In genomic region chr2:181307144-181307804, GRCm38 (mm10) we compare ENCODE assay signal across 8 mouse cellular contexts. TPM values are rescaled to one million over a fixed set of nuclear protein-coding genes. Genes with fewer than 3 reads are reported as not detected.
A peak's percentile ranks its signal among the peaks of the same experiment; 100 is the strongest.
DNase-seq lines count a peak whose midpoint lies in the region; ATAC-seq and TF ChIP-seq lines count a peak whose summit lies in the region.

No protein-coding gene starts in this region.

- no peaks in the 10 kb centered on the region for H3K9me3 ChIP-seq in forebrain, embryonic 15.5 days
- no peaks in the 10 kb centered on the region for H3K9me3 ChIP-seq in liver, embryonic 13.5 days (replicated peaks)
- H3K9me3 ChIP-seq in neural tube, embryonic 12.5 days, result no peaks in the 10 kb centered on the region

- H3K27ac ChIP-seq in forebrain, embryonic 15.5 days (replicated peaks), result no peak overlapping the region
- no peak overlapping the region for H3K27ac ChIP-seq in kidney, adult 2 months (ENCODE audit: insufficient read depth, low read depth, low read length)
- no peak overlapping the region for H3K27ac ChIP-seq in liver, embryonic 13.5 days
- H3K27ac ChIP-seq in neural tube, embryonic 12.5 days, result no peak overlapping the region
- no peak overlapping the region for H3K27ac ChIP-seq in thymus, adult 2 months (ENCODE audit: control insufficient read depth, insufficient read depth, low read length)

- H3K4me2 ChIP-seq in forebrain, embryonic 15.5 days (replicated peaks), result 0 out of 2 replicates have a peak overlapping the region, but pooled peaks have one; percentile 10
- no peak overlapping the region for H3K4me2 ChIP-seq in liver, embryonic 13.5 days
- peak overlapping the region; percentile 28 for H3K4me2 ChIP-seq in neural tube, embryonic 12.5 days (replicated peaks)

- H3K4me3 ChIP-seq in forebrain, embryonic 15.5 days, result no peak overlapping the region
- no peak overlapping the region for H3K4me3 ChIP-seq in kidney, adult 2 months (ENCODE audit: insufficient read depth, low read depth, low read length)
- no peak overlapping the region for H3K4me3 ChIP-seq in liver, embryonic 13.5 days (replicated peaks)
- no peak overlapping the region for H3K4me3 ChIP-seq in neural tube, embryonic 12.5 days
- no peak overlapping the region for H3K4me3 ChIP-seq in thymus, adult 2 months (ENCODE audit: control insufficient read depth, insufficient read depth, low read length)

- peak; percentile 52 to 65 for DNase-seq in layer of hippocampus, adult 18-20 months (ENCODE audit: low spot score in 2 of 2)
- DNase-seq in layer of hippocampus, postnatal 36 days, result no peak
- DNase-seq in cerebellum, adult 8-10 months, result peak; percentile 46
- peak; percentile 66 for DNase-seq in kidney, adult 2 months
- peak; percentile 13 for DNase-seq in liver, embryonic 13.5 days
- DNase-seq in thymus, adult 2 months, result peak; percentile 67

- peaks cover 17% of the 10 kb centered on the region for H3K4me1 ChIP-seq in forebrain, embryonic 15.5 days
- no peaks in the 10 kb centered on the region; the same call in 1 of the 2 replicates for H3K4me1 ChIP-seq in kidney, adult 2 months (ENCODE audit: control insufficient read depth, insufficient read depth, low read length)
- H3K4me1 ChIP-seq in liver, embryonic 13.5 days (replicated peaks), result no peaks in the 10 kb centered on the region
- peaks cover 6% of the 10 kb centered on the region; the same call in 1 of the 2 replicates for H3K4me1 ChIP-seq in neural tube, embryonic 12.5 days
- no peaks in the 10 kb centered on the region for H3K4me1 ChIP-seq in thymus, adult 2 months (replicated peaks; ENCODE audit: control insufficient read depth, insufficient read depth, low read length)

- H3K9ac ChIP-seq in forebrain, embryonic 15.5 days (replicated peaks), result no peak overlapping the region
- no peak overlapping the region for H3K9ac ChIP-seq in liver, embryonic 13.5 days
- H3K9ac ChIP-seq in neural tube, embryonic 12.5 days, result no peak overlapping the region

- ATAC-seq in forebrain, embryonic 15.5 days (replicated peaks), result peak; percentile 77
- 0 out of 2 replicates have a peak, but pooled peaks have one; percentile 18 for ATAC-seq in liver, embryonic 13.5 days (ENCODE audit: low read depth)
- peak; percentile 44; the same call in 1 of the 2 replicates for ATAC-seq in neural tube, embryonic 12.5 days (ENCODE audit: low FRiP score, low read depth)

- TF ChIP-seq CTCF in kidney, adult 2 months (conservative IDR thresholded peaks at IDR 0.05; ENCODE audit: insufficient read depth, insufficient read length, low read depth, low read length), result peak; percentile 54
- peak; percentile 62; the same call in 1 of the 2 replicates for TF ChIP-seq CTCF in thymus, adult 2 months (IDR thresholded peaks at IDR 0.05; ENCODE audit: borderline replicate concordance, control insufficient read depth, extremely low read depth, insufficient read depth, low read length, poor library complexity)

- H3K27me3 ChIP-seq in forebrain, embryonic 15.5 days, result no peaks in the 10 kb centered on the region; the same call in 1 of the 2 replicates
- no peaks in the 10 kb centered on the region for H3K27me3 ChIP-seq in kidney, adult 2 months (replicated peaks; ENCODE audit: control insufficient read depth, insufficient read depth, low read length)
- peaks cover 67% of the 10 kb centered on the region for H3K27me3 ChIP-seq in liver, embryonic 13.5 days
- peaks cover 28% of the 10 kb centered on the region for H3K27me3 ChIP-seq in neural tube, embryonic 12.5 days (replicated peaks)
- H3K27me3 ChIP-seq in thymus, adult 2 months (ENCODE audit: control insufficient read depth, insufficient read depth, low read length), result peaks cover under 1% of the 10 kb centered on the region; the same call in 1 of the 2 replicates

- TF ChIP-seq POLR2A in kidney, adult 2 months (IDR thresholded peaks at IDR 0.05; ENCODE audit: low read depth, low read length), result no peak
- TF ChIP-seq POLR2A in thymus, adult 2 months (IDR thresholded peaks at IDR 0.05; ENCODE audit: control insufficient read depth, extremely low read depth, insufficient read depth, low read length, poor library complexity), result no peak

- peaks cover 43% of the 10 kb centered on the region for H3K36me3 ChIP-seq in forebrain, embryonic 15.5 days
- no peaks in the 10 kb centered on the region for H3K36me3 ChIP-seq in kidney, adult 2 months (ENCODE audit: control insufficient read depth, insufficient read depth, low read length)
- H3K36me3 ChIP-seq in liver, embryonic 13.5 days, result 0 out of 2 replicates have a peak, but pooled peaks cover 3% of the 10 kb centered on the region
- peaks cover 38% of the 10 kb centered on the region for H3K36me3 ChIP-seq in neural tube, embryonic 12.5 days
- H3K36me3 ChIP-seq in thymus, adult 2 months (ENCODE audit: control insufficient read depth, insufficient read depth, low read length), result no peaks in the 10 kb centered on the region

- WGBS in forebrain, embryonic 15.5 days, result 12% methylated on average over 30 of the region's 30 CpGs
- 14% methylated on average over 30 of the region's 30 CpGs for whole genome bisulfite sequencing in kidney, adult 2 months
- WGBS in liver, embryonic 13.5 days (ENCODE audit: insufficient replicate concordance), result 12% methylated on average over 30 of the region's 30 CpGs
- WGBS in neural tube, embryonic 12.5 days, result 12% methylated on average over 30 of the region's 30 CpGs
- WGBS in thymus, adult 2 months, result 37% methylated on average over 30 of the region's 30 CpGs

RNA-seq across cellular contexts. Expression of gene Stmn3, which starts 7.0 kb away (rescaled TPM):
- 100 to 1,000 TPM; 560 to 580 TPM for total RNA-seq in layer of hippocampus, adult 18-20 months (2021)
- total RNA-seq in layer of hippocampus, postnatal 36 days (2021), result 100 to 1,000 TPM; 562 to 666 TPM
- 960 and 986 TPM in 2 replicates for polyA plus RNA-seq in forebrain, embryonic 15.5 days (2015; fragmentation: Nextera tagmentation; extraction: Ambion mirVana)
- polyA plus RNA-seq in kidney, adult 2 months (2012; rRNA removed), result 0.46 and 2.4 TPM in 2 replicates
- polyA plus RNA-seq in liver, embryonic 13.5 days (2015; fragmentation: Nextera tagmentation; extraction: Ambion mirVana), result 0.60 and 0.91 TPM in 2 replicates
- 649 and 671 TPM in 2 replicates for polyA plus RNA-seq in neural tube, embryonic 12.5 days (2016; fragmentation: Nextera tagmentation; extraction: Ambion mirVana)
- 0.15 TPM in 1 of 2 replicates, not detected in the other for polyA plus RNA-seq in thymus, adult 2 months (2012; rRNA removed)

RNA-seq across cellular contexts. Expression of gene Rtel1, which starts 12.3 kb away (rescaled TPM):
- total RNA-seq in layer of hippocampus, adult 18-20 months (2021), result 10 to 100 TPM; 25.3 to 28.8 TPM
- total RNA-seq in layer of hippocampus, postnatal 36 days (2021), result 10 to 100 TPM; 34.1 to 35.2 TPM
- 37.5 and 44.1 TPM in 2 replicates for polyA plus RNA-seq in forebrain, embryonic 15.5 days (2015; fragmentation: Nextera tagmentation; extraction: Ambion mirVana)
- 30.2 and 30.9 TPM in 2 replicates for polyA plus RNA-seq in kidney, adult 2 months (2012; rRNA removed)
- 24.5 and 26.2 TPM in 2 replicates for polyA plus RNA-seq in liver, embryonic 13.5 days (2015; fragmentation: Nextera tagmentation; extraction: Ambion mirVana)
- 41.1 and 49.0 TPM in 2 replicates for polyA plus RNA-seq in neural tube, embryonic 12.5 days (2016; fragmentation: Nextera tagmentation; extraction: Ambion mirVana)
- polyA plus RNA-seq in thymus, adult 2 months (2012; rRNA removed), result 110 and 119 TPM in 2 replicates

RNA-seq across cellular contexts. Expression of gene Gmeb2, which starts 19.4 kb away (rescaled TPM):
- total RNA-seq in layer of hippocampus, adult 18-20 months (2021), result 10 to 100 TPM; 17.9 to 18.1 TPM
- total RNA-seq in layer of hippocampus, postnatal 36 days (2021), result 10 to 100 TPM; 17.1 to 17.4 TPM
- 20.2 and 20.3 TPM in 2 replicates for polyA plus RNA-seq in forebrain, embryonic 15.5 days (2015; fragmentation: Nextera tagmentation; extraction: Ambion mirVana)
- polyA plus RNA-seq in kidney, adult 2 months (2012; rRNA removed), result 12.8 and 14.5 TPM in 2 replicates
- polyA plus RNA-seq in liver, embryonic 13.5 days (2015; fragmentation: Nextera tagmentation; extraction: Ambion mirVana), result 8.1 and 9.3 TPM in 2 replicates
- 20.6 and 21.4 TPM in 2 replicates for polyA plus RNA-seq in neural tube, embryonic 12.5 days (2016; fragmentation: Nextera tagmentation; extraction: Ambion mirVana)
- polyA plus RNA-seq in thymus, adult 2 months (2012; rRNA removed), result 60.8 and 62.4 TPM in 2 replicates

RNA-seq across cellular contexts. Expression of gene Zgpat, which starts 57.5 kb away (rescaled TPM):
- total RNA-seq in layer of hippocampus, adult 18-20 months (2021), result 10 to 100 TPM; 70.2 to 71.1 TPM
- 10 to 100 TPM; 77.5 to 83.5 TPM for total RNA-seq in layer of hippocampus, postnatal 36 days (2021)
- polyA plus RNA-seq in forebrain, embryonic 15.5 days (2015; fragmentation: Nextera tagmentation; extraction: Ambion mirVana), result 82.1 TPM in 2 replicates
- polyA plus RNA-seq in kidney, adult 2 months (2012; rRNA removed), result 29.6 and 35.2 TPM in 2 replicates
- 12.3 and 13.8 TPM in 2 replicates for polyA plus RNA-seq in liver, embryonic 13.5 days (2015; fragmentation: Nextera tagmentation; extraction: Ambion mirVana)
- 69.8 and 74.4 TPM in 2 replicates for polyA plus RNA-seq in neural tube, embryonic 12.5 days (2016; fragmentation: Nextera tagmentation; extraction: Ambion mirVana)
- polyA plus RNA-seq in thymus, adult 2 months (2012; rRNA removed), result 87.6 and 91.9 TPM in 2 replicates

RNA-seq across cellular contexts. Expression of gene Arfrp1, which starts 57.9 kb away (rescaled TPM):
- 10 to 100 TPM; 41.1 to 46.0 TPM for total RNA-seq in layer of hippocampus, adult 18-20 months (2021)
- total RNA-seq in layer of hippocampus, postnatal 36 days (2021), result 10 to 100 TPM; 48.4 to 53.8 TPM
- polyA plus RNA-seq in forebrain, embryonic 15.5 days (2015; fragmentation: Nextera tagmentation; extraction: Ambion mirVana), result 98.3 and 98.4 TPM in 2 replicates
- 32.0 and 36.0 TPM in 2 replicates for polyA plus RNA-seq in kidney, adult 2 months (2012; rRNA removed)
- 26.6 and 27.8 TPM in 2 replicates for polyA plus RNA-seq in liver, embryonic 13.5 days (2015; fragmentation: Nextera tagmentation; extraction: Ambion mirVana)
- 79.6 and 82.7 TPM in 2 replicates for polyA plus RNA-seq in neural tube, embryonic 12.5 days (2016; fragmentation: Nextera tagmentation; extraction: Ambion mirVana)
- polyA plus RNA-seq in thymus, adult 2 months (2012; rRNA removed), result 60.9 and 69.6 TPM in 2 replicates

Comparison
In these comparisons a context has a peak if more than half of its experiments do, and no peak if none do; other contexts are left out.
1. DNase-seq: peak in layer of hippocampus, adult 18-20 months (2 of 2), cerebellum, adult 8-10 months (single experiment), kidney, adult 2 months (single experiment), liver, embryonic 13.5 days (single experiment) and thymus, adult 2 months (single experiment); none in layer of hippocampus, postnatal 36 days (0 of 2).
2. ATAC-seq: peak in every context shown above with its lines; median percentile 77 in forebrain, embryonic 15.5 days; 44 in neural tube, embryonic 12.5 days; 18 in liver, embryonic 13.5 days.
3. RNA of gene Stmn3, which starts 7.0 kb away (polyA plus RNA-seq): 960 to 986 TPM in forebrain, embryonic 15.5 days and 649 to 671 TPM in neural tube, embryonic 12.5 days; 0.46 to 2.4 TPM in kidney, adult 2 months, 0.60 to 0.91 TPM in liver, embryonic 13.5 days and 0.15 TPM in thymus, adult 2 months; every median in the first group is over 100 times any median in the second.